Mouse (Mus musculus) G1E (cell line): ENCODE results near the gene Sh3pxd2b.

Experiments
- CTCF ChIP-seq: IDR thresholded peaks from 2 replicates; pipeline ENCODE4 v1.5.1; 2012; ENCODE audit warnings: low read depth, low read length, inconsistent platforms, mixed read lengths
- GATA1 ChIP-seq: IDR thresholded peaks from 2 replicates; pipeline ENCODE4 v1.6.1; 2012; ENCODE audit warnings: borderline replicate concordance, low read length, inconsistent platforms, mixed read lengths

DNA sequence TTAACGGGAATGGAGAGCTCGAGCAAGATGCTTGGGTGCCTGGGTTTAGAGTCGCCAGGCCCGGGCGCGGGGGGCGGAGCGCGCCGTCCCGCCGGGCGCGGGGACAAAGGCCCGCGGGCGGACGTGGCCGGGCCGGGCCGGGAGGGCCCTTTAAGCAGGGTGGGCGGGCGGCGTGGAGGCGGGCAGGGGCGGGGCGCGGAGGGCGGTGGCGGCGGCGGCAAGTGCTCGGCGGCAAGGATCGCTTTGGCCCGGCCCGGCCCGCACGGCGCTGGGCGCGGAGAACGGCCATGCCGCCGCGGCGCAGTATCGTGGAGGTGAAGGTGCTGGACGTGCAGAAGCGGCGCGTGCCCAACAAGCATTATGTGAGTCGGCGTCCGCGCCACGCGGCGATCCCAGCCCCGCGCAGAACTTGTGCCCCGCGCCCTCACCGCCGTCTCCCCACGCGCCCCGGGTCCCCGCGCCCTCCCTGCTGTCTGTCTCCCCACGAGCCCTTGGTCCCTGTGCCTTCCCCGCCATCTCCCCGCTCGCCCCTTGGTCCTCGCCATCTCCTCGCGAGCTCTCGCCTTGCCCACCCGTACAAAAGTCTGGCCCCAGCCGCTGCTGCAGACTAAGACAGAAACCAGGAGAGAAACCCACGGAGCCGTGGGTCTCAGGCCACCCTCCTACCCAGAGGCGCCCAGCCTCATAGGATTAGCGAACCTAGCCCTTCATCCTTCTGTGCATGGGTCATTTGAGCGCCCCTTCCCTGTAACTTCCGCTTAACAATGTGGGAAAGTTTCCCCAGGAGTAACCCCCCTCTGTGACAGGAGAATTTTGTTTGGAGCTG, at the start of gene Sh3pxd2b:
- TF ChIP-seq CTCF (no peak), GATA1 (no peak)
